Mouse (Mus musculus) lung, postnatal 0 days (tissue): ENCODE data around the gene Nr2e3. TPM values are rescaled to one million over a fixed set of nuclear protein-coding genes. Genes with fewer than 3 reads are reported as not detected.

Experiments
- ATAC-seq: fragments of 200-750 bp; cut with Nextera tagmentation; 2 replicates; pipeline ENCODE4 v1.8.0; 2017; ENCODE audit warnings: moderate library complexity
- DNase-seq: peaks from one replicate; pipeline ENCODE4 v3.0.0-alpha.2; 2016; ENCODE audit warnings: low spot score
- H3K27ac ChIP-seq: fragments of 300-500 bp; sonication (generic); 2 replicates; pipeline ENCODE4 v1.5.1; 2014; ENCODE audit warnings: antibody characterized with exemption, mild to moderate bottlenecking, low read length, mixed read lengths
- H3K27me3 ChIP-seq: fragments of 300-500 bp; sonication (generic); replicated peaks from 2 replicates; pipeline ENCODE4 v1.6.1; 2014; ENCODE audit warnings: low read length, mixed read lengths; ENCODE audit not compliant: insufficient read depth
- H3K36me3 ChIP-seq: fragments of 300-500 bp; sonication (generic); 2 replicates; pipeline ENCODE4 v1.6.1; 2014; ENCODE audit warnings: low read length, mixed read lengths; ENCODE audit not compliant: insufficient read depth
- H3K4me1 ChIP-seq: fragments of 300-500 bp; sonication (generic); 2 replicates; pipeline ENCODE4 v1.6.1; 2014; ENCODE audit warnings: antibody characterized with exemption, low read depth, low read length, mixed read lengths; ENCODE audit not compliant: insufficient read depth
- H3K4me2 ChIP-seq: fragments of 300-500 bp; sonication (generic); replicated peaks from 2 replicates; pipeline ENCODE4 v1.6.1; 2014; ENCODE audit warnings: low read depth, mild to moderate bottlenecking, low read length, moderate library complexity, mixed read lengths
- H3K4me3 ChIP-seq: fragments of 300-500 bp; sonication (generic); 2 replicates; pipeline ENCODE4 v1.5.1; 2014; ENCODE audit warnings: low read depth, low read length
- H3K9ac ChIP-seq: fragments of 300-500 bp; sonication (generic); replicated peaks from 2 replicates; pipeline ENCODE4 v1.6.1; 2014; ENCODE audit warnings: low read depth, mild to moderate bottlenecking
- H3K9me3 ChIP-seq: fragments of 300-500 bp; sonication (generic); 2 replicates; pipeline ENCODE4 v1.6.1; 2016; ENCODE audit warnings: low read length, mixed read lengths
- CTCF ChIP-seq: IDR thresholded peaks from 2 replicates; pipeline ENCODE4 v1.5.1; 2016; ENCODE audit warnings: antibody characterized with exemption, mild to moderate bottlenecking
- EP300 ChIP-seq: IDR thresholded peaks from 2 replicates; pipeline ENCODE4 v1.6.1; 2016; ENCODE audit warnings: antibody characterized with exemption, mild to moderate bottlenecking, control low read depth
- WGBS: fragments of 180-500 bp; shearing (Covaris S2); extraction: QIAGEN DNeasy Blood & Tissue Kit; methylation state at CpG from one replicate; pipeline ENCODE4 v1.1.7; 2014; 5-methylcytosine and 5-hydroxymethylcytosine counted together
- polyA plus RNA-seq: library from polyadenylated mRNA; unstranded; fragments of >200 nt; fragmentation: Nextera tagmentation; extraction: Ambion mirVana; gene quantifications from 2 replicates; pipeline ENCODE4 v1.2.1, GENCODE M21; 2015

The Nr2e3 gene
- polyA plus RNA-seq, 1 experiment from 2014 or later: not detected

DNA sequence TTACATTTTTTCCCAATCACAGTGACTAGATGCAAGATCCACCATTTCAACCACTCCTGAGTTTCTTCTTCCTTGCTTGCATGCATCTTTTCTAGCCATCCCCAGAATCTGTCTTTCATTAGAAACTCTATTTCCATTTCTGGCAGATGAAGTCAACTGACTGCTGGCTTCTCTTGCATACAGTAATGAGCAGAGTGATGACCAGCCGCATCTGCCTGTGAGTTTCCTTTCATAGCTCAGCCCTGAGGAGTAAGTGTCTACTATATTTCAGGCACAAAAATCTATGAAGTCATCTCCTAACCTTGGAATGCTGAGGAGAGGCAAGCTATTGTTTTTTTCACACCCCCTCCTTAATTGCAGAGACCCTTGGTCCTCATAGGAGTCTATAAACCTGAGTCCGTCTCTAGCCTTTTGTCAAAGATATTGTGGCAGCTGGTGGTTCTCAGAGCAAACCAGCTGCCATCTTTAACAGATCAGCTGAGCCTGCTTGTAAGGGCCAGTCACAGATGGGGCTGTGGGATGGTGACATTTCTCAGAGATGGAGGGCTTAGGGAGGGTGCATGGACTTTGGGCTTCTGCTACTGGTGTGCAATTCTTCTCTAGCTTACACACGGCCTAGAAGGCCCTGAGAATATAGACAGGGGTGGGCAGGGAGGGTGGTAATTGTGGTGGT lies 25.6 kb upstream of the Nr2e3 start:
- Histone ChIP-seq H3K4me1 (no peaks in the 10 kb centered on the region), H3K4me3 (no peak overlapping the region), H3K36me3 (no peaks in the 10 kb centered on the region), H3K27me3 (no peaks in the 10 kb centered on the region), H3K9ac (no peak overlapping the region), H3K27ac (no peak overlapping the region), H3K9me3 (no peaks in the 10 kb centered on the region), H3K4me2 (no peak overlapping the region)
- DNase-seq (no peak), ATAC-seq (no peak)
- TF ChIP-seq CTCF (no peak), EP300 (no peak)
- WGBS: 84% methylated on average over 3 of the region's 3 CpGs

GRCm38 (mm10) chr9:59981116-59981515 lies 20.7 kb upstream of the Nr2e3 start:
- 59% methylated on average over 2 of the region's 2 CpGs for WGBS
- H3K4me3 ChIP-seq: no peak overlapping the region
- H3K9me3 ChIP-seq: no peaks in the 10 kb centered on the region
- H3K4me1 ChIP-seq: no peaks in the 10 kb centered on the region
- H3K27me3 ChIP-seq: no peaks in the 10 kb centered on the region
- DNase-seq (no peak), ATAC-seq (no peak)
- H3K4me2 ChIP-seq: no peak overlapping the region
- no peaks in the 10 kb centered on the region for H3K36me3 ChIP-seq
- H3K9ac ChIP-seq: no peak overlapping the region
- no peak overlapping the region for H3K27ac ChIP-seq
- TF ChIP-seq EP300 (no peak), CTCF (no peak)

DNA sequence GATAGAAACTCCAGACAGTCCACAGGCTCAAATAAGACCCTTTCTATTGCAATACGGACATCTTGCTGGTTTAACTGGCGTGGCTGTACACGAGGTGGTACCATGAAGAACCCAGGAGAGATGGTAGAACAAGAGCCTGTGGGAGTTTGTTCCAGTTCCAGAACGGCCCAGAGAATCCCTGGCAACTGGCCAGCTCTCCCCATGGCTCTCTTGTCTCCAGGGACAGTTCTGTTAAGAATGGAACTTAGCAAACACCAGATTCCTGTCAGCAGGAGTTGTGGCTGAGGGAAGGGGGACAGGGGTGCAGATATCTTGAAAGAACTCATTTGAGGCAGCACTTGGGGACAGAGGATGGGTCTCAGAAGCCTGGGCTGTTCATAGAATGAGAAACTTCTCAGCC lies 10.8 kb upstream of the Nr2e3 start:
- ATAC-seq: no peak
- no peaks in the 10 kb centered on the region for H3K36me3 ChIP-seq

GRCm38 (mm10) chr9:59969383-59969782 lies 8.9 kb upstream of the Nr2e3 start:
- no peaks in the 10 kb centered on the region for H3K9me3 ChIP-seq
- DNase-seq: peak; percentile 82
- no peaks in the 10 kb centered on the region for H3K4me1 ChIP-seq
- H3K27me3 ChIP-seq: no peaks in the 10 kb centered on the region
- peak; percentile 67; the same call in 1 of the 2 replicates for ATAC-seq
- no peaks in the 10 kb centered on the region for H3K36me3 ChIP-seq
- H3K27ac ChIP-seq: no peak overlapping the region
- no peak overlapping the region for H3K4me2 ChIP-seq
- H3K4me3 ChIP-seq: no peak overlapping the region
- H3K9ac ChIP-seq: no peak overlapping the region
- TF ChIP-seq EP300 (no peak), CTCF (peak; percentile 88)
- WGBS: 18% methylated on average over 6 of the region's 6 CpGs

More for the DNA sequence above, 10.8 kb upstream of the Nr2e3 start:
- no peak overlapping the region for H3K27ac ChIP-seq
- H3K4me2 ChIP-seq: no peak overlapping the region
- no peaks in the 10 kb centered on the region for H3K27me3 ChIP-seq
- TF ChIP-seq CTCF (no peak), EP300 (no peak)
- no peaks in the 10 kb centered on the region for H3K4me1 ChIP-seq
- no peak for DNase-seq
- H3K9ac ChIP-seq: no peak overlapping the region
- H3K4me3 ChIP-seq: no peak overlapping the region
- 61% methylated on average over 4 of the region's 4 CpGs for WGBS
- H3K9me3 ChIP-seq: no peaks in the 10 kb centered on the region

- DNase-seq (no peak), ATAC-seq (no peak)
- no peaks in the 10 kb centered on the region for H3K4me1 ChIP-seq
- H3K36me3 ChIP-seq: no peaks in the 10 kb centered on the region
- H3K4me2 ChIP-seq: no peak overlapping the region
- no peaks in the 10 kb centered on the region for H3K9me3 ChIP-seq
- no peak overlapping the region for H3K4me3 ChIP-seq
- no peaks in the 10 kb centered on the region for H3K27me3 ChIP-seq
- TF ChIP-seq EP300 (no peak; the same call in 1 of the 2 replicates), CTCF (no peak)
- no peak overlapping the region for H3K9ac ChIP-seq
- 43% methylated on average over 10 of the region's 10 CpGs for WGBS
- no peak overlapping the region for H3K27ac ChIP-seq
These were observed 4.6 kb upstream of the Nr2e3 start for GRCm38 (mm10) chr9:59965046-59965445.

DNA sequence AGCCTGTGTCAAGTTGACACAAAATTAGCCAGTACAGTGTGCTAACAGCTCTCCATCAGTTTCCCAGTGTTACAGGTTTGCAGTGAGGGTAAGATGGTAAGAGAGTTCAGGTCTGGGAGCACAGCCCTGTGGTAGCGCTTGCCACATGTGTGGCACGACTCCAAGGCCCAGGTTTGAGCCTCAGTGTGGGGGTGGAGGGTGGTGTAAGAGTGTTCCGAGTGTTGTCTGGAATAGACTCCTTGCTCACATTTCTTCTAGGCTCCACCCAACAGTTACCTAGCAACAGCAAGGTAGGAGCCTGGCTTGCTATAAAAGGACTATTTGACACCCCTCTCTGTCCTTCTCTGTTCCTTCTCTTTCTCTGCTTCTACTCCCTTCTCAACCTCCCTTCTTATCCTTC lies 3.9 kb upstream of the Nr2e3 start:
- H3K27ac ChIP-seq: no peak overlapping the region
- no peaks in the 10 kb centered on the region for H3K27me3 ChIP-seq
- no peaks in the 10 kb centered on the region for H3K9me3 ChIP-seq
- H3K4me3 ChIP-seq: no peak overlapping the region
- H3K4me1 ChIP-seq: no peaks in the 10 kb centered on the region
- H3K9ac ChIP-seq: no peak overlapping the region
- peak; percentile 81 for DNase-seq
- H3K36me3 ChIP-seq: no peaks in the 10 kb centered on the region
- peak; percentile 90 for ATAC-seq
- TF ChIP-seq EP300 (no peak), CTCF (no peak)
- 32% methylated on average over 3 of the region's 3 CpGs for WGBS
- H3K4me2 ChIP-seq: no peak overlapping the region
